Mouse (Mus musculus): ENCODE measurements at regions not wholly inside any gene's neighbourhood (a gene's known extent, or its start where the extent isn't known, plus 50 kb on each side); places are given as distances from the start of the nearest gene placed in this dataset.

DNA sequence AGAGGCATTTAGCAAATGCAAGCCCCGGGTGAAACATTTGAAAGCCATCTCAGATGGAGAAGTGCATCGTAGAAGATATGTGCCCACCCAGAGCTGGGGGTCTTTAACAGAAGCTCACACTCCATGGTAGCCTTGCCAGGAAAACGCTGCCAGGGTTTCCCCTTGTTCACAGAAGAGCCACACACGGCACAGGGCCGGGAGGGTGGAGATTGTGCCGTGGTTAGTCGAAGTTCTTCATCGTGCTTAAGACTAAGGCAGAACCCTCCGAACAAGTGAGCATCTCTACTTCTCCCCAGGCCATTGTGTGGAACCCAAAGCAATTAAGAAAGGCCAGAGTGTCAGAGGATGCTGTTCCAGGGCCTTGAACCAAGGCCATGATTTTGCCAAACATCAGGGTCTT lies 61.3 kb upstream of the Ppara start:
- no peak for TF ChIP-seq GATA1 (IDR thresholded peaks at IDR 0.05; ENCODE audit: borderline replicate concordance, low read length)
- TF ChIP-seq FLI1 (IDR thresholded peaks at IDR 0.05; ENCODE audit: low read length), result no peak
